ENCODE assay signal across 8 mouse cellular contexts in genomic region chr9:99729943-99730646, GRCm38 (mm10). TPM values are rescaled to one million over a fixed set of nuclear protein-coding genes. Genes with fewer than 3 reads are reported as not detected.
DNase-seq lines count a peak whose midpoint lies in the region; ATAC-seq and TF ChIP-seq lines count a peak whose summit lies in the region.

No protein-coding gene starts in this region.

- H3K36me3 ChIP-seq in lung, embryonic 15.5 days, result no peaks in the 10 kb centered on the region

- H3K4me2 ChIP-seq in lung, embryonic 15.5 days, result no peak overlapping the region

- no peaks in the 10 kb centered on the region for H3K4me1 ChIP-seq in cortical plate, adult 2 months (ENCODE audit: control insufficient read depth, insufficient read depth, low read length)
- peaks cover 4% of the 10 kb centered on the region; the same call in 1 of the 2 replicates for H3K4me1 ChIP-seq in lung, embryonic 15.5 days

- peak; percentile 93 for TF ChIP-seq CTCF in Patski (IDR thresholded peaks at IDR 0.05)
- peak; percentile 80 for TF ChIP-seq CTCF in cortical plate, adult 2 months (IDR thresholded peaks at IDR 0.05; ENCODE audit: extremely low read depth, insufficient read depth, low read length)

- H3K27ac ChIP-seq in cortical plate, adult 2 months (ENCODE audit: insufficient read depth, low read length), result no peak overlapping the region
- H3K27ac ChIP-seq in lung, embryonic 15.5 days, result no peak overlapping the region

- peak; percentile 99 for ATAC-seq in Patski
- peak; percentile 62; the same call in 1 of the 2 replicates for ATAC-seq in lung, embryonic 15.5 days (ENCODE audit: borderline replicate concordance, extremely low read depth, low FRiP score, low TSS enrichment)
- no peak for ATAC-seq in activated CD4-positive, CD25-positive, alpha-beta regulatory T cell, adult 4 months

- in situ Hi-C loops in Patski (cut with MboI; ENCODE audit: low pct_unique_long_range_greater_than_20kb), result loop anchor here (5.0 kb wide), 1 partner anchor 657 kb away; no protein-coding TSS in a partner anchor

- POLR2A ChIA-PET in Patski (lab: Charles Lee), result no interaction called here

- H3K4me3 ChIP-seq in cortical plate, adult 2 months (ENCODE audit: insufficient read depth, low read length), result no peak overlapping the region
- H3K4me3 ChIP-seq in lung, embryonic 15.5 days, result no peak overlapping the region

- TF ChIP-seq POLR2A in cortical plate, adult 2 months (IDR thresholded peaks at IDR 0.05; ENCODE audit: extremely low read depth, insufficient read depth, low read length), result no peak

- DNase-seq in 3134 (ENCODE audit: extremely low read depth, insufficient read length, low spot score) (peak; percentile 84), Patski (ENCODE audit: low read depth, low spot score) (peak; percentile 15)
- peak; percentile 71 for DNase-seq in heart, postnatal 4 days
- DNase-seq in layer of hippocampus, adult 18-20 months (ENCODE audit: low spot score in 2 of 2), result peak; percentile 45 to 86
- DNase-seq in right cerebral cortex, postnatal 14 days, result peak; percentile 79

- no peaks in the 10 kb centered on the region for H3K9me3 ChIP-seq in lung, embryonic 15.5 days

- no peak overlapping the region for H3K9ac ChIP-seq in lung, embryonic 15.5 days

- H3K27me3 ChIP-seq in Patski, result peaks cover 18% of the 10 kb centered on the region
- H3K27me3 ChIP-seq in lung, embryonic 15.5 days, result no peaks in the 10 kb centered on the region

- CTCF ChIA-PET in Patski (lab: Charles Lee), result interaction anchor here (0.8 to 2.2 kb wide), 9 partner anchors 10 to 666 kb away, joined by 3 to 9 read pairs (median 3); no protein-coding TSS in a partner anchor

- 34% methylated on average over 15 of the region's 15 CpGs for WGBS in lung, embryonic 15.5 days

RNA-seq across cellular contexts. Expression of gene Cldn18, which starts 13.0 kb away (rescaled TPM):
- not detected for polyA plus RNA-seq in Patski (2021)
- polyA plus RNA-seq in cortical plate, adult 2 months (2012; rRNA removed), result not detected in 2 replicates
- not detected for total RNA-seq in heart, postnatal 4 days (2021)
- not detected for total RNA-seq in layer of hippocampus, adult 18-20 months (2021)
- 311 and 329 TPM in 2 replicates for polyA plus RNA-seq in lung, embryonic 15.5 days (2015; fragmentation: Nextera tagmentation; extraction: Ambion mirVana)
- not detected for polyA plus RNA-seq in activated CD4-positive, CD25-positive, alpha-beta regulatory T cell, adult 4 months (2017; shearing (Covaris generic))

Comparison
In these comparisons a context has a peak if more than half of its experiments do, and no peak if none do; other contexts are left out.
1. DNase-seq: peak in every context shown above with its lines; median percentile 84 in 3134; 79 in right cerebral cortex, postnatal 14 days; 71 in heart, postnatal 4 days; 66 in layer of hippocampus, adult 18-20 months; 15 in Patski.
2. RNA of gene Cldn18, which starts 13.0 kb away (polyA plus RNA-seq): 311 to 329 TPM in lung, embryonic 15.5 days; not detected in Patski (single experiment), not detected in cortical plate, adult 2 months and not detected in activated CD4-positive, CD25-positive, alpha-beta regulatory T cell, adult 4 months; every median in the first group is over 100 times any median in the second.